Mouse (Mus musculus) heart, postnatal 14 days (tissue): ENCODE measurements around the gene Pik3ap1. TPM values are rescaled to one million over a fixed set of nuclear protein-coding genes. Genes with fewer than 3 reads are reported as not detected.

Experiments
- DNase-seq, 2 experiments: peaks; one replicate each; pipeline ENCODE4 v3.0.0; 2021 to 2022
- intact Hi-C: fragments of 180-260 bp; cut with DNase I; formaldehyde crosslinking; loops from one replicate; pipeline ENCODE4 v1.15.1; 2025
- total RNA-seq, 2 experiments: library from RNA; stranded (reverse); gene quantifications; 2 replicates each; pipeline ENCODE4 v1.2.3; 2021

Gene Pik3ap1
- total RNA-seq, 2 experiments from 2014 or later, result 1.5 TPM

- intact Hi-C loops, result no loop called here
- no peak for DNase-seq
Measured at GRCm38 (mm10) chr19:41290952-41291619, 93.8 kb downstream of the Pik3ap1 start.

DNA sequence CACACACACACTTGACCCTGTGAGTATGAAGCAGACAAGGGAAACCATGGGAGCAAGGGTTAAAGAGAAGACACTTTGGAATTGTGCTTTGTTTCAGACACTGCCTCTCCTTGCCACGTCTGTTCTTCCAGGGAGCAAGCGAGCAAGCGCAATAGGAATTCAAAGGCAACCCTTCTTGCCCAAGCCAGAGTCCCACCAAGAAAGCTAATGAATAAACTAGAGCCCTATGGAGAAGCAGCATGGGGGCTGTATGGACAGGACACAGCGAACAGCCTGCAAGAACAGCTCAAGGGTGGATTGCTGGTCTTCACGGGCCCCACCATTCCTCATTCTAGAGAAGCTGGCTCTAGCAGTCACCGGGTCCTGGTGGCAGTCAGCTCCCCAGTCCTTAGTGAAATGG lies 96.3 kb downstream of the Pik3ap1 start:
- no peak for DNase-seq
- intact Hi-C loops, result no loop called here

DNA sequence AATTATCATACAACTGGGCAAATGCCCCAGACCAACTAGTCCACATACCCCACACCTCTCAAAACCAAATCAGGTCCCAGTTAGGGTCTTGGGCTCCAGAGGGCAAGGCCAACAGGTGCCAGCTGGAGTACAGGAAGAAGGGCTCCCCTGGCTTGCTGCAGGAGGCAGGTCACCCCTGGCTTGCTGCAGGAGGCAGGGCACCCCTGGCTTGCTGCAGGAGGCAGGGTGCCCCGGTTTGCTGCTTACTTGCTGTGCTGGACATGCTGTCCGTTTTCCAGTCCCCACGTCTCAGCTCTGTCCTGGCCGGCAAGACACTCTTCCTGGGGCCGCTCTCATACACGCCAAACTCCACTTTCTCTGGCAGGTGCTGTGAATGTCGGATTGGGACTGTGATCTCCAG lies 97.7 kb downstream of the Pik3ap1 start:
- intact Hi-C loops, result no loop called here
- no peak for DNase-seq

DNA sequence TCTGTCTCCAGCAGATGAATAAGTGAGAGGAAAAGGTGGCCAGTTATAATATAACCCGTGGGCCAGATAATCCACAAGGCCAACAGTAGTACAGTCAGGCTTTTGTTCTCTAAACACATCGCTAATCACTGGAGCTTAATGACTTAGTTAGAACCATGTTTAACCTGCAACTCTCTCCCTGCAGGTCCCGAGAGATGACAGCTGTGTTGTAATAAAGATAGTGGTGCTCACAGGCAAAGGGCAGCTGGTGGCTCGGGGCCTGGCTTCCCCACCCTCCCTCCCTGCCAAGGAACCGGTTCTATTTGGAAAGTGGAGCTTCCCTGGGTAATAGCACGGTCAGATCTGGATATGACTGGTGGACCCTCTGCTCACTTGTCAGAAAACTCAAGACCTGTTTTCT lies 100.4 kb downstream of the Pik3ap1 start:
- intact Hi-C loops, result no loop called here
- no peak for DNase-seq

DNA sequence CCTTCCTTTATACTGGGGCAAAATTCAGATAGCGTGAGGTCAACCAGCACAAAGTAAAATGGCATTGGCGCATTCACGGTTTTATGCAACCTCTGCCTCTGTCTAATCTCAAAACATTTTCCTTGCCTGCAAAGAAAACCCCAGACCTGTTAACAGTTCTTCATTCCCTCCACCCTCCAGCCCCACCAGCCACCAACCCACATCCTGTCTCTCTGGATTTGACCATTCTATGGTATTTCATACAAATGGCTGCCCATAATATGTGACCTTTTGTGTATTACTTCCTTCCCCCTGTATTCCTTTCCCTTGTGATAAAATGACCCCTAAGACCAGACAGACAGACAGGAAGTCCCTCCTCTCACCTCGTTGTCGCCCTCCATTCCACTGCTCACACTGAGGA lies 102.2 kb downstream of the Pik3ap1 start:
- no peak for DNase-seq
- intact Hi-C loops, result no loop called here

DNA sequence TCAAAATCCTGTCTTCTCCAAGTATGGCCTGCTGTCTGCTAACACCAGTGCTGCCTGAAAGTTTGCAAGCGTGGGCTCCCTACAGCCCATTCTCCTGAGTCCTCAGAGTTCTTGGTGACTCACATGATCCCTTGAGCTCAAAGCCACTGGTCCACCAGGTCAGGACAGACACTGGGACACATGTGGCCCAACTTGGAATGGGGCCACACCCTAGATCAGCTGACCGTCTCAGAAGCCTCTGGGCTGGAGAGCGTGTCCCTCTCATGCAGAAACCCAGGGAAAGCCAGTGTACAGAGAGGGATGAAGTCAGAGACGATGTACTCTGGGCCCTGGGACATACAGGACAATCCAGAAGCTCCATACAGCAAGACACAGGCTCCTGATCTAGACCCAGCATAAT lies 102.7 kb downstream of the Pik3ap1 start:
- DNase-seq, result peak in 1 of 2 experiments; percentile 6
- intact Hi-C loops, result no loop called here

- intact Hi-C loops, result no loop called here
- no peak for DNase-seq
Measured at GRCm38 (mm10) chr19:41279724-41280244, 105.1 kb downstream of the Pik3ap1 start.

DNA sequence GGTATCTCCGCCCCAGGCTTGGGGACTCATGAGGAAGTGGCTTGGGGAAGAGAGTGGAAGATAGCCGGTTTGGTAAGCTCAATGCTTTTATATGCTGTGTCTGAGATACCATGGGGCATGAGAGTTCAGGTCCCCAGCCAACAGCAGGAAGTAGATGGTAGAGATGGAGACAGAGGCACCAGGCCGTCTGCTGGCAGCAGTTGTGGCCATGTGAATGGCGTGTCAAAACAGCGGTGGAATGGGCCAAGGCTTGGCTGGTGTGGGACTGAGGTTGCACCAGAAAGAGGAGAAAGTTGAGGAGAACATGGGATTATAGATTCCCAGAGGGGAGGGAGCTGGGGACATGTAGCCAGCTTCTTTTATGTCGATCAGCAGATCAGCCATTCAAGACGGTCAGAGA lies 106.3 kb downstream of the Pik3ap1 start:
- intact Hi-C loops, result no loop called here
- DNase-seq, result no peak

DNA sequence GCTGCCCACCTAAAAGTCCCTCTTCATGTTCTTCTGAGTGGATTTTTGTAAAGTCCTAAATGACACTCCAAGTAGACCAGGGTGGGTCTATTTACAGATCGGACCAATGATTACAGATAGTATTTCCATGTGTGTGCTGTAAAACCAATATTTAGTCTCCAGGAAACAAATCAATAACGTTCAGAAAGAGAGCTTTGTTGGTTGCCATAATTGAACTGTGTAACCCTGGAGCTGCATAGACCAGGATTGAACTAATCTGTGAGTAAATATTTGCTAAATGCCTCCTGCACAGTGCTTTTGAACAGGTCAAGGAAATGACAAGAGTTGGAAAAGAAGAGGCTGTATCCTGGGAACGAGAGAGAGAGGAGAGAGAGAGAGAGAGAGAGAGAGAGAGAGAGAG lies 109.3 kb downstream of the Pik3ap1 start:
- intact Hi-C loops, result no loop called here

DNA sequence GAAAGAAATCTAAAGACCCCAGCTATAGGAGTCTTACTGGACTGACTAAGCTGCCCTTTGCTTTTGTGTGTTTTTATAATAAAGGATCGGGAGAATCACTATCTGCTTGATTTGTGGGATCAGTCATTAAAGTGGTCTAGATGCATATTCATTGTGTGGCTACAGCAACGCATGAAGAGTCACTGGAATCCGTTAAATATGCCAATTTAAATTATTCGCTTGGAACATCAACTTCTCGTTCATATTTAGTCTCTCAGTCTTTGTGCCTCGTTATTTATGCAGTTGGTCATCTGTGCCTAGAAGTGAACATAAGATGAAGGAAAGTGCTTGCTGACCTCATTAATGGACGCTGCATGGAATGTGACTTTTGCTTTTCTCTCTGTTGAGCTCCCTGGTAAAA lies 114.0 kb downstream of the Pik3ap1 start:
- intact Hi-C loops, result no loop called here
- no peak for DNase-seq

More for the DNA sequence above, 109.3 kb downstream of the Pik3ap1 start:
- DNase-seq, result no peak

- peak in 1 of 2 experiments; percentile 13 for DNase-seq
- intact Hi-C loops, result no loop called here
Measured at GRCm38 (mm10) chr19:41270151-41270727, 114.7 kb downstream of the Pik3ap1 start.

DNA sequence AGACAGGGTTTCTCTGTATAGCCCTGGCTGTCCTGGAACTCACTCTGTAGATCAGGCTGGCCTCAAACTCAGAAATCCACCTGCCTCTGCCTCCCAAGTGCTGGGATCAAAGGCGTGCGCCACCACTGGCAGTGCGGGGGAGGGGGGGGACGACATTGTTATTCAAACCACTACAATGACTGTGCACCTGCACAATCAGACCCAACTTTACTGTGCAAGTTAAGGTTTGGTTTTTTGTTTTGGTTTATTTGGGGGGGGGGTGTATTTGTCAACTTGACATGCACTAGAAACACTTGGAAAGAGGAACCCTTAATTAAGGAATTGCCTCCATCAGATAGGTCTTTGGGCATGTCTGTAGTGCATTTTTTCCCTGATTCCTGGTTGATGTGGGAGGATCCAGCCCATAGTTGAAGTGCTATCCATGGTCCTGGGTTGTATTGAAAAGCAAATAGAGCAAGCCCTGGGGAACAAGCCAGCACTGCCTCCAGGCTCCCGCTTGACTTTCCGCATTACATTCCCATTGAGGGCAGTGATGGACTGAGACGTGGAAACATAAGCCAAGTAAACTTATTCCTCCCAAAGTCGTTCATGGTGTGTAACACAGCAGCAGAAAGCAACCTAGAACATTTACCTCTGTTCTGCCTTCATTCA lies 118.5 kb downstream of the Pik3ap1 start:
- intact Hi-C loops, result no loop called here
- DNase-seq, result no peak

DNA sequence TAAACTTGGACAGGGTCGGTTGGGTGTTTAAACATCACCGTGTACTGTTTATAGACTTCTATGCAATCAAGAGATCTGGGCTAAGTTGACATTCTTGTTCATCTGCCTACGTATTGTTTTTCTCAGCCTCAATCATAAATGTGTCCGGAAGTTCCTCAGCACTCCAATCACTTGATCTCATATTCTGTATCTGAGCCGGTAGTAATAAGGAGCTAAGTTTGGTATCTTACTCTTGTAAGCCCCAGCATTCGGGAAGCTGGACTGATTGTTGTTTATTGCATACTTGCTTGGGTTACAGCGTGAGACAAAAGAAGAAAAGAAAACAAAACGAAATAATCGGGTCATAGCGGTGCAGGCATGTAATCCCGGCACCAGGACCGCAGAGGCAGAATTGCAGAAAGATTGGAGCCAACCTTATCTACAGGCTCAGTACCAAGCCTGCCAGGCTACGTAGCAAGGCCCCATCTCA lies 120.5 kb downstream of the Pik3ap1 start:
- DNase-seq, result peak in 1 of 2 experiments; percentile 11
- intact Hi-C loops, result no loop called here

DNA sequence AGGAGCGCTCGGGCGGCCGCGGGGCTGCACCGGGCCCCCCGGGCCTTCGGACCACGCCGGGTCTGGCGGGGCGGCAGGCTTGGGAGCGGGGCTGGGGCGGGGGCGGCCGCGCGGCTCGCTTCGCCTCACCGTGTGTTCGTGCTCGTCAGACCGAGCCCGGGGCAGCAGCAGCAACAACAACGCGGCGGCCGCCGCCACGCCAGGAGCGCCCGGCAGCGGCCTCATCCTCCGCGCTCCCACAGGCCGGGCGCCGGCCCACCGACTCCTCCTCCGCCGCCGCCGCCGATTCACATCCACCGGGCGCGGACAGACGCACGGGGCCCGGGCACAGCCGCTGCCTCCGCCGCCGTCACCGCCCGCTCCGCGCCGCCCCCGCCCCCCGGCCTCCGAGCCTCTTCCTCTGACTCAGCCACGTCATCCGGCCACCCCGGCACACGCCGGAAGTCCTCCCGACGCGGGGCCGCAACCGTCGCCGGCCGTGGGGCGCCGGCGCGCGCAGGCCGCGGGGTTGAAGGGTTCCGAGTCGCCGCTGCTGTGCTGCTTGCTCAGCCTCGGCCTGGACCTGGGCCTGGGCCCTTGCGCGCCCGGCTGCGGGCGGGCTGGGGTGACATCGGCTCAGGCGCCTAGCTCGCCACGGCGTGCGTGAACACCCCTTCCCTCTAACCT lies 121.1 kb downstream of the Pik3ap1 start, which contains the start of gene Tm9sf3:
Tm9sf3 (minus strand) TSS at position 368 of the 666 bp plus-strand sequence.
- DNase-seq, result peak; percentile 90 to 92
- intact Hi-C loops, result no loop called here

GRCm38 (mm10) chr19:41262712-41263629 lies 121.9 kb downstream of the Pik3ap1 start:
- intact Hi-C loops, result no loop called here
- peak; percentile 77 for DNase-seq

- intact Hi-C loops, result no loop called here
- DNase-seq, result no peak
Measured at GRCm38 (mm10) chr19:41260736-41261135, 124.2 kb downstream of the Pik3ap1 start.

GRCm38 (mm10) chr19:41259256-41259655 lies 125.6 kb downstream of the Pik3ap1 start:
- DNase-seq, result no peak
- intact Hi-C loops, result no loop called here

DNA sequence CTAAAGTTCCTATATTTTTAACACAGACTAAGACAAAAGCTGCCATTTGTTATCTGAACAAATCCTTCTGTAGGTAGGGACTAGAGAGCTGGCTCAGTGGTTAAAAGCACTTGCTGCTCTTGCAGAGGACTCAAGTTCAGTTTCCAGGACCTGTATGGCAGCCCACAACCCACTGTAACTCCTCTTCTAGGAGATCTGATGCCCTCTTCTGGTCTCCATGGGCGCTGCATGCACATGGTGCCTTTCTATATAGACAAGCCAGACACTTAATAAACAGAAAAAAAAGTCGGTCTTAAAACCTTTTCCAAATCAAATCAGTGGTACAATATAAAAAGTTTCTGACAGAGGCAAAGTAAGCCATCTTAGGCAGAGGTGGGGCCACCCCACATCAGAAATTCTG lies 126.2 kb downstream of the Pik3ap1 start:
- peak; percentile 28 to 56 for DNase-seq
- intact Hi-C loops, result no loop called here

DNA sequence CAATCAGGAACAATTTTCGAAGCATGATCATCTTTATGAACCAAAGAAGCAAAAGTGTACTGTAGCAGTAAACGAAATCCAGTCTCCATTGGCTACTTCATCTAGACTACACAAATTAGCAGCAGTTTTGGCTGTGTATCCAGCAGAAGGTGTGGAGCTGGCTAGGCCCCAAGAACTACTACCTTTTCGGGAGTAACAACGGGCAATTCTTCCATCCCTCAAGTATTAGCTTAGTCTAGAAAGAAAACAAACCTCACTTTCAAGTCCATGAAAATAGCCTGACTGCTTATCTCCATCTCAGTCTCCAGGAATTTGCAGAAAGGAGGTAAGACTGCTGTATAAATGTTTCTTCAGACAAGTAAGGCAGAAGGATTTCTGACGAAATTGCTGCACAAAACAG lies 130.3 kb downstream of the Pik3ap1 start:
- intact Hi-C loops, result no loop called here
- DNase-seq, result no peak

DNA sequence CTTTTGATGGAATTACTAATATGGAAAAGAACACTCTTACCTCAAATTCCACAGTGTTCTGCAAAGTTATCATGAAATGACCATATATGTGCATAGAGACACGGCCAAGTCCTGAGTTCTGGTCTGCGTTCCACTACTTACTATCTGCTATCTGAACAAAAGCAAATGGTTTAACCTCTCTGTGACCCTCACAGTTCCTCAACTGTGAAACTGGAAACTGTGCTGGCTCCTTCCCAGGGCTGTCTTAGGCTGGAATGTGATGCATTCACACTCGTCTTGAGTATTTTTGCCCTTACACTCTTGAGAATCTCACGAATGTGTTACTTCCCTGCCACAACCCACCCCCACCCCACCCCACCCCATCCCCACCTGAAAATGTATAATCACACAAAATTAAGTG lies 135.9 kb downstream of the Pik3ap1 start:
- no peak for DNase-seq
- intact Hi-C loops, result no loop called here
